Comparison of ENCODE assay signal across 15 mouse cellular contexts in genomic region chr14:26911201-26911600, GRCm38 (mm10). TPM values are rescaled to one million over a fixed set of nuclear protein-coding genes. Genes with fewer than 3 reads are reported as not detected.
DNase-seq lines count a peak whose midpoint lies in the region; ATAC-seq and TF ChIP-seq lines count a peak whose summit lies in the region.
"Had no signal": no experiment of that assay in that cellular context is flagged by ENCODE, and none has a peak within 500 bp of the region (broad histone marks: within the 10 kb centered on the region; RNA-seq: fewer than 3 reads in every experiment).

No protein-coding gene starts in this region.

- no peak for ATAC-seq in limb, embryonic 14.5 days (ENCODE audit: low FRiP score, low read depth)
- ATAC-seq: forebrain, embryonic 16.5 days had no signal

- H3K9me3 ChIP-seq in limb, embryonic 14.5 days (ENCODE audit: control insufficient read depth, low read length), result no peaks in the 10 kb centered on the region
- H3K9me3 ChIP-seq in limb, embryonic 10.5 days (replicated peaks), result no peaks in the 10 kb centered on the region
- H3K9me3 ChIP-seq: embryonic facial prominence, embryonic 13.5 days; hindbrain, embryonic 15.5 days had no signal

- peak; percentile 12 to 28 for DNase-seq in adrenal gland, adult (ENCODE audit: inconsistent age in 2 of 2, low spot score in 1 of 2)
- DNase-seq in adrenal gland, adult 18-20 months (ENCODE audit: low spot score in 2 of 2), result no peak
- DNase-seq in limb, embryonic 14.5 days (ENCODE audit: low spot score), result peak; percentile 23
- no peak for DNase-seq in limb, embryonic 10.5 days (ENCODE audit: low spot score)
- DNase-seq in induced T-regulatory cell, adult 2 months (ENCODE audit: low read depth), result peak; percentile 25
- peak; percentile 7 for DNase-seq in lung, postnatal 14 days
- no peak for DNase-seq in cerebellum, postnatal 10 days
- no peak for DNase-seq in urinary bladder, postnatal 10 days (ENCODE audit: low spot score)
- DNase-seq: cerebellum, postnatal 14 days had no signal

- no peaks in the 10 kb centered on the region for H3K4me1 ChIP-seq in limb, embryonic 14.5 days (ENCODE audit: control insufficient read depth, insufficient read depth, low read length)
- no peaks in the 10 kb centered on the region for H3K4me1 ChIP-seq in limb, embryonic 10.5 days
- H3K4me1 ChIP-seq: embryonic facial prominence, embryonic 13.5 days; hindbrain, embryonic 15.5 days had no signal

- H3K4me3 ChIP-seq in limb, embryonic 14.5 days (replicated peaks; ENCODE audit: low read length), result no peak overlapping the region
- H3K4me3 ChIP-seq in limb, embryonic 10.5 days, result no peak overlapping the region
- H3K4me3 ChIP-seq: embryonic facial prominence, embryonic 13.5 days; hindbrain, embryonic 15.5 days had no signal

- no peak overlapping the region for H3K27ac ChIP-seq in limb, embryonic 14.5 days (replicated peaks; ENCODE audit: low read depth, low read length)
- no peak overlapping the region for H3K27ac ChIP-seq in limb, embryonic 10.5 days
- H3K27ac ChIP-seq: embryonic facial prominence, embryonic 13.5 days; hindbrain, embryonic 15.5 days had no signal

- H3K27me3 ChIP-seq in limb, embryonic 14.5 days (ENCODE audit: control insufficient read depth, insufficient read depth, low read length), result no peaks in the 10 kb centered on the region
- no peaks in the 10 kb centered on the region for H3K27me3 ChIP-seq in limb, embryonic 10.5 days (ENCODE audit: low read depth, poor library complexity, severe bottlenecking)
- H3K27me3 ChIP-seq: embryonic facial prominence, embryonic 13.5 days; hindbrain, embryonic 15.5 days had no signal

- H3K36me3 ChIP-seq in limb, embryonic 14.5 days (ENCODE audit: control insufficient read depth, insufficient read depth, low read length), result no peaks in the 10 kb centered on the region
- no peaks in the 10 kb centered on the region for H3K36me3 ChIP-seq in limb, embryonic 10.5 days
- H3K36me3 ChIP-seq: embryonic facial prominence, embryonic 13.5 days; hindbrain, embryonic 15.5 days had no signal

- WGBS in limb, embryonic 14.5 days, result 67% methylated on average over 6 of the region's 6 CpGs
- WGBS in limb, embryonic 10.5 days, result 73% methylated on average over 6 of the region's 6 CpGs

- H3K9ac ChIP-seq in limb, embryonic 14.5 days (ENCODE audit: low read depth, low read length, severe bottlenecking), result no peak overlapping the region
- H3K9ac ChIP-seq: embryonic facial prominence, embryonic 13.5 days; hindbrain, embryonic 15.5 days had no signal

- TF ChIP-seq POLR2A in limb, embryonic 14.5 days (IDR thresholded peaks at IDR 0.05; ENCODE audit: borderline replicate concordance, extremely low read depth, insufficient read depth, insufficient read length), result no peak

- H3K4me2 ChIP-seq in limb, embryonic 14.5 days (replicated peaks; ENCODE audit: low read depth, low read length, severe bottlenecking), result no peak overlapping the region
- H3K4me2 ChIP-seq: embryonic facial prominence, embryonic 13.5 days; hindbrain, embryonic 15.5 days had no signal

RNA-seq across cellular contexts. Expression of gene Asb14, which starts 16.8 kb away (rescaled TPM):
- total RNA-seq in adrenal gland, adult 18-20 months (2021), result not detected
- polyA plus RNA-seq in limb, embryonic 14.5 days (2012; rRNA removed), result 0.10 and 0.20 TPM in 2 replicates
- not detected in 2 replicates for polyA plus RNA-seq in limb, embryonic 14.5 days (2014; fragmentation: Nextera tagmentation; extraction: Ambion mirVana)
- 0.10 TPM in 1 of 2 replicates, not detected in the other for polyA plus RNA-seq in limb, embryonic 10.5 days (2016; fragmentation: Nextera tagmentation; extraction: Ambion mirVana)
- total RNA-seq: midbrain, postnatal 0 days had no signal
- polyA plus RNA-seq: embryonic facial prominence, embryonic 13.5 days; liver, adult 2 months; spleen, adult 2 months had no signal

RNA-seq across cellular contexts. Expression of gene Appl1, which starts 59.8 kb away (rescaled TPM):
- 10 to 100 TPM; 33.5 to 37.9 TPM for total RNA-seq in adrenal gland, adult 18-20 months (2021)
- polyA plus RNA-seq in limb, embryonic 14.5 days (2012; rRNA removed), result 23.1 and 23.4 TPM in 2 replicates
- 47.4 and 52.7 TPM in 2 replicates for polyA plus RNA-seq in limb, embryonic 14.5 days (2014; fragmentation: Nextera tagmentation; extraction: Ambion mirVana)
- polyA plus RNA-seq in limb, embryonic 10.5 days (2016; fragmentation: Nextera tagmentation; extraction: Ambion mirVana), result 27.0 and 33.1 TPM in 2 replicates

Comparison
In these comparisons a context has a peak if more than half of its experiments do, and no peak if none do; other contexts are left out.
1. DNase-seq: peak in adrenal gland, adult (2 of 2), limb, embryonic 14.5 days (single experiment), induced T-regulatory cell, adult 2 months (single experiment) and lung, postnatal 14 days (single experiment); none in adrenal gland, adult 18-20 months (0 of 2), limb, embryonic 10.5 days (single experiment), cerebellum, postnatal 10 days (0 of 2) and urinary bladder, postnatal 10 days (single experiment).